Mouse (Mus musculus) liver, embryonic 13.5 days (tissue): ENCODE results near the gene Ppie. TPM values are rescaled to one million over a fixed set of nuclear protein-coding genes. Genes with fewer than 3 reads are reported as not detected.
"Not testable (repeated sequence)": the region's sequence is repeated elsewhere in the genome, so short reads cannot be mapped to it uniquely, and the experiment has no call there.

Experiments
- ATAC-seq: fragments of 200-750 bp; cut with Nextera tagmentation; 2 replicates; pipeline ENCODE4 v1.8.0; 2017; ENCODE audit warnings: low read depth, mild to moderate bottlenecking, moderate number of reproducible peaks, moderate library complexity
- DNase-seq: peaks from one replicate; pipeline ENCODE4 v3.0.0; 2022
- H3K27ac ChIP-seq: fragments of 300-500 bp; sonication (generic); 2 replicates; pipeline ENCODE4 v1.5.1; 2015; ENCODE audit warnings: moderate library complexity, mild to moderate bottlenecking, inconsistent platforms
- H3K27me3 ChIP-seq: fragments of 300-500 bp; sonication (generic); 2 replicates; pipeline ENCODE4 v1.6.1; 2015; ENCODE audit warnings: mild to moderate bottlenecking, inconsistent platforms
- H3K36me3 ChIP-seq: fragments of 300-500 bp; sonication (generic); 2 replicates; pipeline ENCODE4 v1.6.1; 2015; ENCODE audit warnings: mild to moderate bottlenecking, inconsistent platforms
- H3K4me1 ChIP-seq: fragments of 300-500 bp; sonication (generic); replicated peaks from 2 replicates; pipeline ENCODE4 v1.6.1; 2015; ENCODE audit warnings: inconsistent platforms
- H3K4me2 ChIP-seq: fragments of 300-500 bp; sonication (generic); 2 replicates; pipeline ENCODE4 v1.6.1; 2015; ENCODE audit warnings: inconsistent platforms, mild to moderate bottlenecking, moderate library complexity
- H3K4me3 ChIP-seq: fragments of 300-500 bp; sonication (generic); replicated peaks from 2 replicates; pipeline ENCODE4 v1.5.1; 2015; ENCODE audit warnings: mild to moderate bottlenecking, inconsistent platforms
- H3K9ac ChIP-seq: fragments of 300-500 bp; sonication (generic); 2 replicates; pipeline ENCODE4 v1.6.1; 2015; ENCODE audit warnings: mild to moderate bottlenecking, inconsistent platforms
- H3K9me3 ChIP-seq: fragments of 300-500 bp; sonication (generic); replicated peaks from 2 replicates; pipeline ENCODE4 v1.6.1; 2016; ENCODE audit warnings: inconsistent platforms
- WGBS: fragments of 180-500 bp; shearing (Covaris S2); methylation state at CpG from one replicate; pipeline ENCODE4 v1.1.7; 2015; ENCODE audit not compliant: insufficient replicate concordance; 5-methylcytosine and 5-hydroxymethylcytosine counted together
- polyA plus RNA-seq: library from polyadenylated mRNA; unstranded; fragments of >200 nt; fragmentation: Nextera tagmentation; extraction: Ambion mirVana; gene quantifications from 2 replicates; pipeline ENCODE4 v1.2.1, GENCODE M21; 2015

The Ppie gene
- polyA plus RNA-seq, 1 experiment from 2014 or later = 54.7 TPM

- Histone ChIP-seq H3K36me3 (no peaks in the 10 kb centered on the region), H3K4me3 (no peak overlapping the region), H3K9me3 (no peaks in the 10 kb centered on the region), H3K27me3 (no peaks in the 10 kb centered on the region), H3K4me2 (no peak overlapping the region), H3K4me1 (no peaks in the 10 kb centered on the region), H3K9ac (no peak overlapping the region), H3K27ac (no peak overlapping the region)
- ATAC-seq (no peak), DNase-seq (no peak)
- 36% methylated on average over 2 of the region's 2 CpGs for WGBS
These were observed 15.7 kb upstream of the Ppie start for GRCm38 (mm10) chr4:123155427-123155826.

GRCm38 (mm10) chr4:123155004-123155403, 15.3 kb upstream of the Ppie start:
- Histone ChIP-seq H3K4me3 (no peak overlapping the region), H3K36me3 (no peaks in the 10 kb centered on the region), H3K9ac (no peak overlapping the region), H3K4me2 (no peak overlapping the region), H3K4me1 (no peaks in the 10 kb centered on the region), H3K9me3 (no peaks in the 10 kb centered on the region), H3K27ac (no peak overlapping the region), H3K27me3 (no peaks in the 10 kb centered on the region)
- WGBS = 19% methylated on average over 4 of the region's 4 CpGs
- ATAC-seq (no peak), DNase-seq (no peak)

- Histone ChIP-seq H3K27ac (no peak overlapping the region), H3K27me3 (0 out of 2 replicates have a peak, but pooled peaks cover under 1% of the 10 kb centered on the region), H3K4me3 (no peak overlapping the region), H3K9me3 (no peaks in the 10 kb centered on the region), H3K36me3 (no peaks in the 10 kb centered on the region), H3K9ac (no peak overlapping the region), H3K4me2 (no peak overlapping the region), H3K4me1 (no peaks in the 10 kb centered on the region)
- 49% methylated on average over 5 of the region's 5 CpGs for WGBS
- DNase-seq = no peak
- ATAC-seq = no peak
These were observed 13.2 kb upstream of the Ppie start for GRCm38 (mm10) chr4:123152976-123153375.

GRCm38 (mm10) chr4:123152003-123152402, 12.3 kb upstream of the Ppie start:
- Histone ChIP-seq H3K27me3 (peaks cover 3% of the 10 kb centered on the region; the same call in 1 of the 2 replicates), H3K27ac (no peak overlapping the region), H3K9ac (no peak overlapping the region), H3K4me2 (no peak overlapping the region), H3K36me3 (no peaks in the 10 kb centered on the region), H3K4me3 (no peak overlapping the region), H3K4me1 (no peaks in the 10 kb centered on the region), H3K9me3 (no peaks in the 10 kb centered on the region)
- no peak for ATAC-seq
- 62% methylated on average over 4 of the region's 4 CpGs for WGBS
- DNase-seq = no peak

- no peak overlapping the region for H3K27ac ChIP-seq
- H3K4me1 ChIP-seq = no peaks in the 10 kb centered on the region
- ATAC-seq = no peak
- no peaks in the 10 kb centered on the region; the same call in 1 of the 2 replicates for H3K9me3 ChIP-seq
- no peak overlapping the region for H3K4me2 ChIP-seq
- DNase-seq = no peak
- H3K36me3 ChIP-seq = no peaks in the 10 kb centered on the region
- no peak overlapping the region for H3K4me3 ChIP-seq
- no peak overlapping the region for H3K9ac ChIP-seq
- WGBS = 38% methylated on average over 5 of the region's 5 CpGs
- peaks cover 3% of the 10 kb centered on the region; the same call in 1 of the 2 replicates for H3K27me3 ChIP-seq
These were observed 7.8 kb upstream of the Ppie start for GRCm38 (mm10) chr4:123147446-123148150.

- no peak overlapping the region for H3K9ac ChIP-seq
- no peak overlapping the region for H3K4me3 ChIP-seq
- WGBS = 69% methylated on average over 3 of the region's 3 CpGs
- H3K27ac ChIP-seq = no peak overlapping the region
- H3K4me2 ChIP-seq = 0 out of 2 replicates have a peak overlapping the region, but pooled peaks have one; percentile 13
- DNase-seq (no peak), ATAC-seq (no peak)
- peaks cover 27% of the 10 kb centered on the region for H3K4me1 ChIP-seq
- no peaks in the 10 kb centered on the region for H3K27me3 ChIP-seq
- no peaks in the 10 kb centered on the region for H3K9me3 ChIP-seq
- H3K36me3 ChIP-seq = peaks cover 41% of the 10 kb centered on the region
These were observed 2.2 kb downstream of the Ppie start for GRCm38 (mm10) chr4:123137551-123137950.

GRCm38 (mm10) chr4:123127051-123127450, 12.7 kb downstream of the Ppie start:
- Histone ChIP-seq H3K9ac (no peak overlapping the region), H3K27me3 (no peaks in the 10 kb centered on the region), H3K9me3 (no peaks in the 10 kb centered on the region), H3K4me2 (no peak overlapping the region), H3K4me1 (no peaks in the 10 kb centered on the region), H3K36me3 (peaks cover 68% of the 10 kb centered on the region), H3K4me3 (no peak overlapping the region), H3K27ac (no peak overlapping the region)
- ATAC-seq = no peak
- no peak for DNase-seq
- WGBS = 78% methylated on average over 4 of the region's 4 CpGs

GRCm38 (mm10) chr4:123126626-123127025, 13.1 kb downstream of the Ppie start:
- 86% methylated on average over 7 of the region's 7 CpGs for WGBS
- no peak for ATAC-seq
- Histone ChIP-seq H3K4me3 (no peak overlapping the region), H3K27ac (no peak overlapping the region), H3K4me1 (no peaks in the 10 kb centered on the region), H3K27me3 (no peaks in the 10 kb centered on the region), H3K9ac (no peak overlapping the region), H3K4me2 (no peak overlapping the region), H3K9me3 (no peaks in the 10 kb centered on the region), H3K36me3 (peaks cover 64% of the 10 kb centered on the region)
- no peak for DNase-seq

- DNase-seq (no peak), ATAC-seq (no peak)
- H3K36me3 ChIP-seq = peaks cover 16% of the 10 kb centered on the region
- H3K4me1 ChIP-seq = no peaks in the 10 kb centered on the region
- H3K9ac ChIP-seq = no peak overlapping the region
- H3K27ac ChIP-seq = no peak overlapping the region
- WGBS = 66% methylated on average over 2 of the region's 2 CpGs
- no peak overlapping the region for H3K4me2 ChIP-seq
- no peak overlapping the region for H3K4me3 ChIP-seq
- no peaks in the 10 kb centered on the region for H3K9me3 ChIP-seq
- peaks cover 6% of the 10 kb centered on the region for H3K27me3 ChIP-seq
These were observed 18.5 kb downstream of the Ppie start for GRCm38 (mm10) chr4:123121286-123121685.

GRCm38 (mm10) chr4:123116640-123117039, 23.1 kb downstream of the Ppie start:
- H3K4me3 ChIP-seq, H3K9ac ChIP-seq, DNase-seq, H3K4me2 ChIP-seq, ATAC-seq, H3K27ac ChIP-seq, H3K4me1 ChIP-seq, H3K36me3 ChIP-seq, H3K9me3 ChIP-seq: not testable (repeated sequence)
- WGBS = 15% methylated on average over 37 of the region's 42 CpGs
- peaks cover 13% of the 10 kb centered on the region for H3K27me3 ChIP-seq

GRCm38 (mm10) chr4:123116011-123116410, 23.7 kb downstream of the Ppie start, which contains the start of gene Oxct2b:
TSS of gene Oxct2b (plus strand) at chr4:123116266.
- Histone ChIP-seq H3K27ac (no peak within 1 kb of the TSS), H3K4me1 (no peaks in the 10 kb centered on the region; the same call in 1 of the 2 replicates), H3K9me3 (no peaks in the 10 kb centered on the region), H3K27me3 (peaks cover 13% of the 10 kb centered on the region), H3K4me3 (peak within 1 kb of the TSS; percentile 21; the same call in 1 of the 2 replicates), H3K4me2 (peak within 1 kb of the TSS; percentile 35), H3K9ac (no peak within 1 kb of the TSS), H3K36me3 (no peaks in the 10 kb centered on the region)
- no peak for DNase-seq
- ATAC-seq = no peak
- WGBS = 15% methylated on average over 22 of the region's 22 CpGs

- H3K36me3 ChIP-seq, H3K9ac ChIP-seq, H3K4me2 ChIP-seq, H3K4me3 ChIP-seq, H3K4me1 ChIP-seq, ATAC-seq, H3K9me3 ChIP-seq, H3K27ac ChIP-seq, DNase-seq: not testable (repeated sequence)
- 75% methylated on average over 4 of the region's 4 CpGs for WGBS
- H3K27me3 ChIP-seq = peaks cover 13% of the 10 kb centered on the region
These were observed 25.1 kb downstream of the Ppie start for GRCm38 (mm10) chr4:123114651-123115050.
